Mouse (Mus musculus) thymus, postnatal 36 days (tissue): ENCODE data around the gene Nrde2.

Source experiments
- DNase-seq, 2 experiments: peaks; one replicate each; pipeline ENCODE4 v3.0.0; 2022; ENCODE audit warnings: mixed read lengths in 2 of 2

Gene Nrde2

GRCm38 (mm10) chr12:100176469-100177056 is 17.1 kb upstream of the Nrde2 start:
- no peak for DNase-seq

- no peak for DNase-seq
Measured at GRCm38 (mm10) chr12:100172481-100172880, 13.0 kb upstream of the Nrde2 start.

- peak; percentile 30 to 45 for DNase-seq
Measured at GRCm38 (mm10) chr12:100167931-100168871, 8.7 kb upstream of the Nrde2 start.

- no peak for DNase-seq
Measured at GRCm38 (mm10) chr12:100167502-100167901, 8.0 kb upstream of the Nrde2 start.

- DNase-seq: no peak
Measured at GRCm38 (mm10) chr12:100166939-100167338, 7.5 kb upstream of the Nrde2 start.

- DNase-seq: peak; percentile 39
Measured at GRCm38 (mm10) chr12:100166177-100166576, 6.7 kb upstream of the Nrde2 start.

- DNase-seq: no peak
Measured at GRCm38 (mm10) chr12:100164991-100165500, 5.6 kb upstream of the Nrde2 start.

GRCm38 (mm10) chr12:100152466-100152865 is 7.0 kb downstream of the Nrde2 start:
- no peak for DNase-seq

- no peak for DNase-seq
Measured at GRCm38 (mm10) chr12:100144269-100144668, 15.2 kb downstream of the Nrde2 start.

- DNase-seq: no peak
Measured at GRCm38 (mm10) chr12:100143737-100144136, 15.7 kb downstream of the Nrde2 start.

- DNase-seq: no peak
Measured at GRCm38 (mm10) chr12:100142848-100143523, 16.5 kb downstream of the Nrde2 start.

GRCm38 (mm10) chr12:100135117-100135516 is 24.3 kb downstream of the Nrde2 start:
- no peak for DNase-seq

- DNase-seq: no peak
Measured at GRCm38 (mm10) chr12:100134395-100134936, 25.0 kb downstream of the Nrde2 start.

GRCm38 (mm10) chr12:100131655-100132054 is 27.8 kb downstream of the Nrde2 start:
- peak; percentile 47 to 53 for DNase-seq

- no peak for DNase-seq
Measured at GRCm38 (mm10) chr12:100131167-100131566, 28.3 kb downstream of the Nrde2 start.

GRCm38 (mm10) chr12:100128961-100129360 is 30.5 kb downstream of the Nrde2 start:
- DNase-seq: no peak

GRCm38 (mm10) chr12:100128522-100128921 is 30.9 kb downstream of the Nrde2 start:
- no peak for DNase-seq

GRCm38 (mm10) chr12:100127866-100128480 is 31.5 kb downstream of the Nrde2 start:
- no peak for DNase-seq

- no peak for DNase-seq
Measured at GRCm38 (mm10) chr12:100126968-100127865, 32.2 kb downstream of the Nrde2 start.

GRCm38 (mm10) chr12:100124913-100125798 is 34.3 kb downstream of the Nrde2 start:
- DNase-seq: no peak
